Mouse (Mus musculus): ENCODE data around the gene Hoxa5. TPM values are rescaled to one million over a fixed set of nuclear protein-coding genes. Genes with fewer than 3 reads are reported as not detected.

Gene Hoxa5
- total and polyA plus RNA-seq, 2 experiments from 2014 or later, result 81.7 to 108 TPM

- H3K4me3 ChIP-seq (ENCODE audit: low read length), result peak within 1 kb of the TSS; percentile 41
- peak within 1 kb of the TSS; percentile 92 for H3K27ac ChIP-seq
- WGBS, result 2% methylated on average over 36 of the region's 36 CpGs
- H3K9me3 ChIP-seq (ENCODE audit: low read length), result no peaks in the 10 kb centered on the region
- peaks cover 68% of the 10 kb centered on the region for H3K27me3 ChIP-seq (ENCODE audit: insufficient read depth, low read length)
- no peak for TF ChIP-seq CTCF (IDR thresholded peaks at IDR 0.05; ENCODE audit: low read depth)
- DNase-seq (ENCODE audit: low spot score), result peak; percentile 52
- H3K9ac ChIP-seq (replicated peaks; ENCODE audit: low read length), result peak within 1 kb of the TSS; percentile 60
- H3K4me2 ChIP-seq (ENCODE audit: low read depth, low read length), result peak within 1 kb of the TSS; percentile 58
- no peaks in the 10 kb centered on the region for H3K36me3 ChIP-seq (ENCODE audit: insufficient read depth, low read length)
- no peak for ATAC-seq
- no peaks in the 10 kb centered on the region for H3K4me1 ChIP-seq (ENCODE audit: insufficient read depth, low read length)
Observed at GRCm38 (mm10) chr6:52177061-52177735, 27.2 kb downstream of the Hoxa5 start, which contains the start of gene 5730596B20Rik. TSS of gene 5730596B20Rik (plus strand) at chr6:52177498.

GRCm38 (mm10) chr6:52176391-52176790 is 28.0 kb downstream of the Hoxa5 start:
- peak overlapping the region; percentile 58 for H3K4me2 ChIP-seq (ENCODE audit: low read depth, low read length)
- H3K4me3 ChIP-seq (ENCODE audit: low read length), result peak overlapping the region; percentile 41
- no peaks in the 10 kb centered on the region for H3K4me1 ChIP-seq (ENCODE audit: insufficient read depth, low read length)
- H3K9me3 ChIP-seq (ENCODE audit: low read length), result no peaks in the 10 kb centered on the region
- 4% methylated on average over 6 of the region's 6 CpGs for WGBS
- H3K9ac ChIP-seq (replicated peaks; ENCODE audit: low read length), result peak overlapping the region; percentile 60
- DNase-seq (ENCODE audit: low spot score), result no peak
- peaks cover 63% of the 10 kb centered on the region for H3K27me3 ChIP-seq (ENCODE audit: insufficient read depth, low read length)
- no peak for TF ChIP-seq CTCF (IDR thresholded peaks at IDR 0.05; ENCODE audit: low read depth)
- H3K27ac ChIP-seq, result peak overlapping the region; percentile 92
- H3K36me3 ChIP-seq (ENCODE audit: insufficient read depth, low read length), result no peaks in the 10 kb centered on the region
- no peak for ATAC-seq

- no peak for TF ChIP-seq CTCF (IDR thresholded peaks at IDR 0.05; ENCODE audit: low read depth)
- Histone ChIP-seq H3K4me1 (ENCODE audit: insufficient read depth, low read length) (no peaks in the 10 kb centered on the region), H3K9me3 (ENCODE audit: low read length) (no peaks in the 10 kb centered on the region), H3K4me2 (ENCODE audit: low read depth, low read length) (peak overlapping the region; percentile 58), H3K27me3 (ENCODE audit: insufficient read depth, low read length) (peaks cover 63% of the 10 kb centered on the region), H3K4me3 (ENCODE audit: low read length) (peak overlapping the region; percentile 41), H3K36me3 (ENCODE audit: insufficient read depth, low read length) (no peaks in the 10 kb centered on the region), H3K9ac (replicated peaks; ENCODE audit: low read length) (peak overlapping the region; percentile 60), H3K27ac (peak overlapping the region; percentile 92)
- peak; percentile 42; the same call in 1 of the 2 replicates for ATAC-seq
- DNase-seq (ENCODE audit: low spot score), result peak; percentile 73
- WGBS, result 0% methylated on average over 12 of the region's 35 CpGs
Observed at GRCm38 (mm10) chr6:52175864-52176263, 28.5 kb downstream of the Hoxa5 start.

- 1% methylated on average over 40 of the region's 41 CpGs for WGBS
- peak overlapping the region; percentile 41 for H3K4me3 ChIP-seq (ENCODE audit: low read length)
- peak; percentile 49 for DNase-seq (ENCODE audit: low spot score)
- TF ChIP-seq CTCF (IDR thresholded peaks at IDR 0.05; ENCODE audit: low read depth), result no peak
- H3K27ac ChIP-seq, result peak overlapping the region; percentile 92
- ATAC-seq, result peak; percentile 8; the same call in 1 of the 2 replicates
- no peaks in the 10 kb centered on the region for H3K9me3 ChIP-seq (ENCODE audit: low read length)
- peaks cover 63% of the 10 kb centered on the region for H3K27me3 ChIP-seq (ENCODE audit: insufficient read depth, low read length)
- peak overlapping the region; percentile 60 for H3K9ac ChIP-seq (replicated peaks; ENCODE audit: low read length)
- peaks cover 6% of the 10 kb centered on the region; the same call in 1 of the 2 replicates for H3K4me1 ChIP-seq (ENCODE audit: insufficient read depth, low read length)
- H3K4me2 ChIP-seq (ENCODE audit: low read depth, low read length), result peak overlapping the region; percentile 58
- H3K36me3 ChIP-seq (ENCODE audit: insufficient read depth, low read length), result no peaks in the 10 kb centered on the region
Observed at GRCm38 (mm10) chr6:52174968-52175751, 29.2 kb downstream of the Hoxa5 start.

GRCm38 (mm10) chr6:52173648-52174047 is 30.7 kb downstream of the Hoxa5 start:
- no peak overlapping the region for H3K9ac ChIP-seq (replicated peaks; ENCODE audit: low read length)
- peaks cover 56% of the 10 kb centered on the region for H3K27me3 ChIP-seq (ENCODE audit: insufficient read depth, low read length)
- no peaks in the 10 kb centered on the region for H3K36me3 ChIP-seq (ENCODE audit: insufficient read depth, low read length)
- 6% methylated on average over 4 of the region's 4 CpGs for WGBS
- H3K9me3 ChIP-seq (ENCODE audit: low read length), result no peaks in the 10 kb centered on the region
- H3K27ac ChIP-seq, result no peak overlapping the region
- H3K4me3 ChIP-seq (ENCODE audit: low read length), result peak overlapping the region; percentile 41
- ATAC-seq (no peak), DNase-seq (ENCODE audit: low spot score) (no peak)
- peaks cover 10% of the 10 kb centered on the region; the same call in 1 of the 2 replicates for H3K4me1 ChIP-seq (ENCODE audit: insufficient read depth, low read length)
- peak overlapping the region; percentile 58 for H3K4me2 ChIP-seq (ENCODE audit: low read depth, low read length)
- no peak for TF ChIP-seq CTCF (IDR thresholded peaks at IDR 0.05; ENCODE audit: low read depth)

GRCm38 (mm10) chr6:52172501-52172900 is 31.9 kb downstream of the Hoxa5 start:
- no peaks in the 10 kb centered on the region for H3K9me3 ChIP-seq (ENCODE audit: low read length)
- TF ChIP-seq CTCF (IDR thresholded peaks at IDR 0.05; ENCODE audit: low read depth), result no peak
- H3K36me3 ChIP-seq (ENCODE audit: insufficient read depth, low read length), result no peaks in the 10 kb centered on the region
- peak overlapping the region; percentile 33; the same call in 1 of the 2 replicates for H3K9ac ChIP-seq (replicated peaks; ENCODE audit: low read length)
- H3K4me3 ChIP-seq (ENCODE audit: low read length), result peak overlapping the region; percentile 41
- DNase-seq (ENCODE audit: low spot score) (peak; percentile 94), ATAC-seq (peak; percentile 93)
- H3K4me2 ChIP-seq (ENCODE audit: low read depth, low read length), result peak overlapping the region; percentile 58
- peak overlapping the region; percentile 82 for H3K27ac ChIP-seq
- peaks cover 58% of the 10 kb centered on the region for H3K27me3 ChIP-seq (ENCODE audit: insufficient read depth, low read length)
- WGBS, result under 1% methylated on average over 35 of the region's 35 CpGs
- H3K4me1 ChIP-seq (ENCODE audit: insufficient read depth, low read length), result peaks cover 10% of the 10 kb centered on the region; the same call in 1 of the 2 replicates
